Mouse (Mus musculus) heart, adult 8-10 months (tissue): Measurements from ENCODE around the gene Map7d1. TPM values are rescaled to one million over a fixed set of nuclear protein-coding genes. Genes with fewer than 3 reads are reported as not detected.

ENCODE experiments used
- DNase-seq: peaks from one replicate; pipeline ENCODE4 v3.0.0; 2022; ENCODE audit warnings: low spot score
- total RNA-seq, 4 experiments: library from RNA; stranded (reverse); gene quantifications; 2 replicates each; pipeline ENCODE4 v1.2.4; 2022

Gene Map7d1
- total RNA-seq, 4 experiments from 2014 or later: 266 to 279 (median 267) TPM

- peak; percentile 99 for DNase-seq
Observed at GRCm38 (mm10) chr4:126202303-126203181, 53.6 kb downstream of the Map7d1 start, which contains the start of gene Thrap3. Gene Thrap3 (minus strand): TSS chr4:126202760.

GRCm38 (mm10) chr4:126201514-126202302, 54.4 kb downstream of the Map7d1 start:
- DNase-seq: peak; percentile 30

GRCm38 (mm10) chr4:126200656-126201055, 55.5 kb downstream of the Map7d1 start:
- DNase-seq: no peak

GRCm38 (mm10) chr4:126200036-126200435, 56.1 kb downstream of the Map7d1 start:
- no peak for DNase-seq

GRCm38 (mm10) chr4:126199556-126199955, 56.6 kb downstream of the Map7d1 start:
- no peak for DNase-seq

- peak; percentile 48 for DNase-seq
Observed at GRCm38 (mm10) chr4:126197485-126197884, 58.7 kb downstream of the Map7d1 start.

- no peak for DNase-seq
Observed at GRCm38 (mm10) chr4:126194916-126195315, 61.2 kb downstream of the Map7d1 start.

- DNase-seq: no peak
Observed at GRCm38 (mm10) chr4:126194216-126194615, 61.9 kb downstream of the Map7d1 start.

GRCm38 (mm10) chr4:126190636-126191035, 65.5 kb downstream of the Map7d1 start:
- no peak for DNase-seq

- DNase-seq: no peak
Observed at GRCm38 (mm10) chr4:126187096-126187495, 69.0 kb downstream of the Map7d1 start.

- no peak for DNase-seq
Observed at GRCm38 (mm10) chr4:126183034-126183433, 73.1 kb downstream of the Map7d1 start.

Other genes starting within 250 kb of the Map7d1 start
- 1 to 10 TPM in 3 of 4 experiments, under 1 TPM in 1; 0.66 to 5.4 (median 1.2) TPM for gene Csf3r, start 231.8 kb downstream of the Map7d1 start, total RNA-seq
- gene Mrps15, start 209.4 kb downstream of the Map7d1 start, total RNA-seq: 10 to 100 TPM; 66.9 to 90.0 (median 81.3) TPM
- gene Oscp1, start 197.8 kb downstream of the Map7d1 start, total RNA-seq: 1 to 10 TPM; 1.4 to 3.0 (median 2.2) TPM
- 10 to 100 TPM; 17.3 to 19.5 (median 18.4) TPM for gene Lsm10, start 159.7 kb downstream of the Map7d1 start, total RNA-seq
- 10 to 100 TPM; 37.8 to 61.9 (median 52.4) TPM for gene Stk40, start 152.4 kb downstream of the Map7d1 start, total RNA-seq
- 10 to 100 TPM in 1 of 4 experiments, 1 to 10 TPM in 3; 7.3 to 12.4 (median 9.0) TPM for gene Eva1b, start 108.6 kb downstream of the Map7d1 start, total RNA-seq
- gene Sh3d21, start 92.9 kb downstream of the Map7d1 start, total RNA-seq: 1 to 10 TPM; 1.6 to 2.2 (median 2.1) TPM
- gene Thrap3, start 53.6 kb downstream of the Map7d1 start, total RNA-seq: 100 to 1,000 TPM; 112 to 128 (median 121) TPM
- 10 to 100 TPM; 45.4 to 56.5 (median 51.6) TPM for gene Trappc3, start 6.0 kb upstream of the Map7d1 start, total RNA-seq
- gene Col8a2, start 30.4 kb upstream of the Map7d1 start, total RNA-seq: under 1 TPM; 0.35 to 0.91 (median 0.46) TPM
- gene Adprhl2, start 65.4 kb upstream of the Map7d1 start, total RNA-seq: 10 to 100 TPM; 12.7 to 14.4 (median 13.5) TPM
- gene Tekt2, start 69.3 kb upstream of the Map7d1 start, total RNA-seq: under 1 TPM in 2 of 4 experiments, not detected in 2; 0.47 to 0.95 TPM
- 10 to 100 TPM; 11.1 to 13.5 (median 12.8) TPM for gene Ago3, start 173.2 kb upstream of the Map7d1 start, total RNA-seq
- 10 to 100 TPM; 10.7 to 11.6 (median 11.3) TPM for gene Ago1, start 212.2 kb upstream of the Map7d1 start, total RNA-seq